Mouse (Mus musculus) WW6 (cell line): ENCODE results near the gene Cbx7.
"Not testable (repeated sequence)": the region's sequence is repeated elsewhere in the genome, so short reads cannot be mapped to it uniquely, and the experiment has no call there.

ENCODE experiments used
- DNase-seq: peaks from one replicate; pipeline ENCODE4 v3.0.0-alpha.2; 2013; ENCODE audit warnings: low read depth, low spot score

The Cbx7 gene

DNA sequence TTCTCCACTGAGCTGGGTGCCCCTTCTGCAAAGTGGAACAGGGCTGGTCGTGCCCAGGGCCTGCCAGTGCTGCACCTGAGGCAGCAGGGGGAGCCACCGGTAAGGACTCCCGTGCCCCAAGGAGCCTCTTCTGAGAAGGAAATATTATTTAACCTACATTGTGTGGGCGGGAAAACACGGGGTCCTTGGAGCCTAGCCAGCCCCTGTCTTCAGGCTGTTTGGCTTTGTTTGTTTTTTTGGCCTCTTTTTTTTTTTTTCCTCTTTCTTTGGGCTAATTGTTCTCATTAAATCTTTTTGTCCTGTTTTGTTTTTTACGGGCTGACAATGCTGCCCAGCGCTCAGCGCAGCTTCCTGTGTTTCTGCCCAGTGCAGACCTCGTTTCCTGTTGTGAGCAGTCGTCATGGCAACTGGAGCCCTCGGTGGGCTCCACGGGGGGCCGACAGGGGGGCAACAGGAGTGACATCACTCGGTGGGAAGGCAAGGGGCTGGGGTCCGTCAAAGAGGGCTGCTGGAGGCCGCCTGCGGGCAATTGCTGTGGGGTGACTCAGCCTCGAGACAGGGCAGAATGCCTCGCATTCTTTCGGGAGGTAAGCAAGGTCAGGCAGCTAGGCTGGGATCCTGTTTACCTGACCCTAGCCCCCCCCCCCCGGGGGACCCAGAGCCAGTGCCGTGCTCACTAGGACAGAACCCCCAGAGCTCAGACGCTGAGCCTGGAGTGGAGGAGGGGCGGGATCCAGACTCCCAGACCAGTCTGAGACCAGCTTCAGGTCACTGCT lies 20.5 kb downstream of the Cbx7 start:
- DNase-seq = no peak

DNA sequence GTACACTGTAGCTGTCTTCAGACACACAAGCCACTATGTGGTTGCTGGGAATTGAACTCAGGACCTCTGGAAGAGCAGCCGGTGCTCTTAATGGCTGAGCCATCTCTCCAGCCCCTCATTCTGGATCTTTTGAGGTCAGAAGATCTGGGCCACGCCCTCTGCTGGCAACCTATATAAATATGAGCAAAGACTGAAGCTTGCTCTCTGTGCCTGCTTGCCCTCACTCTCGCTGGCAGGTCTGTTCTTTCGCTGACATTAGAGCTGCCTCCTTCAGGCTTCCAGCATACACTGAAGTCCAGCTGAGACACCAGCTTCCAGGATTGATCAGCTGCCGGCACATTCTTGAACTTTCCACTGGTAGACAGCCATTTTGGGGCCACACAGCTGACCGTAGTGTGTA lies 23.2 kb downstream of the Cbx7 start:
- DNase-seq = no peak

DNA sequence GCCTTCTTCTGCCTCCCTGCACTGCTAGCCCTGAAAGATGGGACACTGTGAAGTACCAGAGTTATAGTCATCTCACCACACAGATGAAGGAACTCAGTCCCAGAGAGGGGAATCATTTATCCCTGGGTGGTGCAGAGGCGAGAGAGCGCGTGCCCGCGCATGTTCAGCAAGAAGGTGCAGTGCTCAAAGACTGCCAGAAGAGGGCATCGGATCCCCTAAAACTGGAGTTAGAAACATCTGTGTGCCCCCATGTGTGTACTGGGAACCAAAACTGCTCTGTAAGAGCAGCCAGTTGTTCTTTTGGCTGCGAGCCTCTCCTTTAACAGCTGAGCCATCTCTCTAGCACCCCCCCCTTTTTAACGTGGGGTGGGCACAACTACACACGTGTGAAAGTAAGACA lies 24.1 kb downstream of the Cbx7 start:
- no peak for DNase-seq

DNA sequence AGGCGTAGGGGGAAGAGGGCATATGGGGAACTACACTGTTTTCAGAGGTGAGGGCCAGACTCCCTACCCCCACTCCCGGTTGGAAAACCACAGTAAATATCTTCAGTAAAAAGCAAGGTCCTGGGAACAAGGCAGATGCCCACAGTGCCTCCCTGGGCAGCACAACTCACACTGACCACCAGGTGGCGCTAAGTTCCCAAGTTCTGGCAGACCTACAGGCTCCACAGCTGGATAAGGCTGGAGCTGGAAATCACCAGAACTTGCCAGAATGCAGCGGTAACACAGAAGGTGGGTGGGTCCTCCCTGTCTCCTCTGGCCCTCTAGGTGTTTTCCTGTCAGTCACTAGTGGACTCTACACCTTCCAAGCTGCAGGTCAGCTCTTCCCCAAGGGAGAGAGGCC lies 24.9 kb downstream of the Cbx7 start:
- peak; percentile 75 for DNase-seq

DNA sequence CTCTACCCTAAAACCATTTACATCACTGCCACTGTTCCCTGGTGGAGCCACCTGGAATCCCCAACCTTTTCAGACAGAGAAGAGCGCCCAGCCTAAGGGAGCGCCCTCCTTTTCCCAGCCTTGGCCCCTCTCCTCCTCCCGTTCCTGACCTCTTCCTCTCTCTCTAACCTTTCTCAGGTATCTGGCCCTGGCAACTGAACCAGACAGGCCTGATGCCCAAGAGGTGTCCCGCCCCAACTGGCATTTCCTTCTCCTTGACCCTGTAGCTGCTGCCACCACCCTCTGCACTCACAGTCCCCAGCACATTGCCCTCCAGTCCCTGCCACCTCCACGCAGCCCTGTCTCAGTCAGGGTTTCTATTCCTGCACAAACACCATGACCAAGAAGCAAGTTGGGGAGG lies 26.0 kb downstream of the Cbx7 start:
- DNase-seq = no peak

DNA sequence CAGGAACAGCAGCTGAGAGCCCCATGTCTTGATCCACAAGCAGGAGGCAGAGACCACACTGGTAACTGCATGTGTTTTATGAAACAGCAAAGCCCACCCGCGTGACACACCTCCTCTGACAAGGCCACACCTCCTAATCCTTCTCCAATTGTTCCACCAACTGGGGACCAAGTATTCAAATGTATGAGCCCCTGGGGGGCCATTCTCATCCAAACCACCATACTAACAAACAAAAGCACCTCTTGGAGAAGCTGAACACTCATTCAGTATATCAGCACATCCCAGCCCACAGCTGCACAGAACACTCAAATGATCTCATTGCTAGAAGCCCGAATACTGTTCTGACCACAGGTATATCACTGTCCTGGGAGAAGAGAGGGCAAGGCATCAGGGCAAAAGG lies 27.3 kb downstream of the Cbx7 start:
- DNase-seq = no peak

DNA sequence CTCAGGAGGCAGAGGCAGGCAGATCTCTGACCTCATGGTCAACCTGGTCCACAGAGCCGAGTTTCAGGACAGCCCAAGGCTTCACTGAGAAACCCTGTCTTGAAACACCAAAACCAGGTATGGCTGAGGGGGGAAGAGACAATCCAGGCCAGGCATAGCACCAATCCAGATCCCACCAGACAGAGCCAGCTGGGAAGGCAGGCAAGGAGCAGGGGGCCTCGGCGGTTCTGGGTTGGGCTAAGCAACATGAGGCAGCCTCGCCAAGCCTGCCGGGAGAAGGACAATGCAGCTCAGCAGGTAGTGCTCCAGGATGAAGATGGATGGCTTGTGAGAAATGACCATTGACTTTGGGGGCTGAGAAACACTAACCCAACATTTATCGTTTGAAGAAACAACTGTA lies 28.4 kb downstream of the Cbx7 start:
- no peak for DNase-seq

DNA sequence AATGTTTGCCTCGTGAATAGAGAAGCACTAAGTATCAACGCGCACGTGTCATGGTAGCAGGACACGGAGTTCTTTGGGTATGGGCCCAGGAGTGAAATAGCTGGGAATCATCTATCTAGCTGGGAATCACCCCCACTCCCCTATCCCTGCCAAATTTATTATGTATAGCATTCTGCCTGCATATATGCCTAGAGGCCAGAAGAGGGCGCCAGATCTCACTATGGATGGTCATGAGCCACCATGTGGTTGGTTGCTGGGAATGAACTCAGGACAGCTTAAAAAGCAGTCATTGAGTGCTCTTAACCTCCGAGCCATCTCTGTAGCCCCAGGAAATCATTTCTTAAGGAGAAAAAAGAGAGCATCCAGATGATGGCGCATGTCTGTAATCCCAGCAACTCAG lies 30.0 kb downstream of the Cbx7 start:
- no peak for DNase-seq

DNA sequence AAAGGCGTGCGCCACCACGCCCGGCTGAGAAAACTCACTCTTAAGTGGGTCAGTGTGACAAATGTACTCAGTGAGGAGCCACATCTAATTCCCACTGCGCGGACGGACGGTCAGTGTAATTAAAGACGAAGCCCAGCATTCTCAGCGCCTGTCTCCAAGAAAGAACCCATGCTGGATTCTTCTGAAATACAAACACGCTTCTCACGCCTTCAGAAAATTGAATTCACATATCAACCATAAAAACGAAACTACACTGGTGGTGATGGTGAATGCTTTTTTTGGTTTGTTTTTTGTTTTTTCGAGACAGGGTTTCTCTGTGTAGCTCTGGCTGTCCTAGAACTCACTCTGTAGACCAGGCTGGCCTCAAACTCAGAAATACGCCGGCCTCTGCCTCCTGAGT lies 31.0 kb downstream of the Cbx7 start:
- DNase-seq = no peak

DNA sequence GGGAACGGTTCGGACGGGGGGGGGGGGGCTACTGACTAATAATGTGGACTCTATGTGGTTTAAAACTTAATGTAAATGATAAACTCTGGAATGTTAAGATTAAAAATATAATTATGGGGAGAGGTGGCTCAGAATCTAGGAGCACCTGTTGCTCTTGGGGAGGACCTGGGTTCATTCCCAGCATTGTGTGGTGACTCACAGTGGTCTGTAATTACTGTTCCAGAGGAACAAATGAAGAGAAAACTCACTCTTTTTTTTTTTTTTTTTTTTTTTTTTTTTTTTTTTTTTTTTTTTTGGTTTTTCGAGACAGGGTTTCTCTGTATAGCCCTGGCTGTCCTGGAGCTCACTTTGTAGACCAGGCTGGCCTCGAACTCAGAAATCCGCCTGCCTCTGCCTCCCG lies 31.4 kb downstream of the Cbx7 start:
- not testable (repeated sequence) for DNase-seq

DNA sequence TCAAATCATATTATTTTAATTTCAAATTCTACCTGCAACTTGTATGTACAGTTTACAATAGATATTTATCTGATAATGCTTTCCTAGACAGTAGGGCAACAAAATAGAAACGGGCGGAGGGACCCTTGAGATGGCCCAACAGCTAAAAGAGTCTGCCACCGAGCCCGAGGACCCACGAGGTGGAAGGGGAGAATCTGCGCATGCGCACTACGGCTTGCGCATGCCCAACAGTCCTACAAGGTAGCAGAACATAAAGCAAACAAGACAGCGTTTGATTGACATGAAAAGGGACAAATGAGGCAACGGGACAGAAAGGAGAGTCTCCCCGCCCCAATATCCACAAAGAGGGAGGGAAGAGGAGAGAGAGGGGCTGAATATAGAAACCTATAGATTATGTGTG lies 31.9 kb downstream of the Cbx7 start:
- DNase-seq = peak; percentile 78

DNA sequence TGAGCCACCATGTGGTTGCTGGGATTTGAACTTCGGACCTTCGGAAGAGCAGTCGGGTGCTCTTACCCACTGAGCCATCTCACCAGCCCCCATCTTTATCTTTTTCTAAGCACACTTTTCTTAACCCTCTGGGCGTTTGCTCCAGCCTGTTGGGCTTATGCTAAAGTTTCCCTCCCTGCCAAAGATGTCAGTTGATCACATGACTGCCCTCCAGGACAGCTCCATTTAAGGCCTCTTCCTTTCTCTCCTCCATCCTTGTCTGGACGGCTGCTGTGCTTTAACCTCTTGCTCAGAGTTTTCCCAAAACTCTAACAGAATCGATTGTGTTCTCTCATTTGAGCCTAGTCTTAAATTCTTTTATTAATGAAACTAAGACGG lies 34.6 kb downstream of the Cbx7 start:
- no peak for DNase-seq

DNA sequence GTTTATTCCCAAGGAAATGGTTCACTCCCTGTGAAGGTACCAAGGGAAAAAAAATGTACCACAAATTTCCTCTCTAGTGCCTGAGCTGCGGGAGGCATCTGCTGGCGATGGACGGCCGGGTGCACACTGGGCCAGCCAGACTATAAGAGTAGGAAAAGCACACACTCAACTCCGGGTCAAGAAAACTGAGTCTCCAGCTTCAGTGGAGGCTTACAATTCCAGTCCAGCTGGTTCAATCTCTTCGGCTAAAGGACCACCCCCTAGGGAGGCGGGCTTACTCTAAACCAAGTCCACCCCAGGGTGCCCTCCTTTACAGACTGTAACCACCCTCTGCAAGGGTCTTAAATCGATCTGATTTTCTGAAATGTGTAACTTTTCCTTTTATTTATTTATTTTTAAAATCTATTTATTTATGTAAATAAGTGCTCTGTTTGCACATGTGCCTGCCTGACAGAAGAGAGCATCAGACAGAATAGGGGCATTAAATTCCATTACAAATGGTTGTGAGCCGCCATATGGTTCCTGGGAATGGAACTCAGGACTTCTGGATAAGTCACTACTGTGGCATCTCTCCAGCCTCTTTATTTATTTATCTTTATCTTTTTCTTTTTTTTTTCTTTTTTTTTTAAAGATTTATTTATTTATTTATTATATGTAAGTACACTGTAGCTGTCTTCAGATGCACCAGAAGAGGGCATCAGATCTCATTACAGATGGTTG lies 35.1 kb downstream of the Cbx7 start:
- DNase-seq = no peak

DNA sequence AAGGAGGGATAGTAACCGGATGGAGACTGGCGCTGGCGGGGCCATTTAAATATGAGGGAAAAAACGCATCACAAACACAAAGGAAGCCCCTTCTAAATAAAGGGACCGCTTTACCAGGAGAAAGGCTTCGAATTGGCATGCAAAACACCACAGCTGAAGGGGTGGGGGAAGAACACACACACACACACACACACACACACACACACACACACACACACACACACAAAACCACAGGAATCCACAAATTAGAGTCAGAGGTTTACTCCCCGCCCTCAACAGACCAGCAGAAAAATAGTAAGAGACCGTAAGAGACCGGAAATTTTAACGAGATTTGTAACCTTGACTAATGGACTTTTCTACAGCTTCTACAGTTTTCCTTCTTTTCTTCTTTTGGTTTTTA lies 36.1 kb downstream of the Cbx7 start:
- DNase-seq = no peak

DNA sequence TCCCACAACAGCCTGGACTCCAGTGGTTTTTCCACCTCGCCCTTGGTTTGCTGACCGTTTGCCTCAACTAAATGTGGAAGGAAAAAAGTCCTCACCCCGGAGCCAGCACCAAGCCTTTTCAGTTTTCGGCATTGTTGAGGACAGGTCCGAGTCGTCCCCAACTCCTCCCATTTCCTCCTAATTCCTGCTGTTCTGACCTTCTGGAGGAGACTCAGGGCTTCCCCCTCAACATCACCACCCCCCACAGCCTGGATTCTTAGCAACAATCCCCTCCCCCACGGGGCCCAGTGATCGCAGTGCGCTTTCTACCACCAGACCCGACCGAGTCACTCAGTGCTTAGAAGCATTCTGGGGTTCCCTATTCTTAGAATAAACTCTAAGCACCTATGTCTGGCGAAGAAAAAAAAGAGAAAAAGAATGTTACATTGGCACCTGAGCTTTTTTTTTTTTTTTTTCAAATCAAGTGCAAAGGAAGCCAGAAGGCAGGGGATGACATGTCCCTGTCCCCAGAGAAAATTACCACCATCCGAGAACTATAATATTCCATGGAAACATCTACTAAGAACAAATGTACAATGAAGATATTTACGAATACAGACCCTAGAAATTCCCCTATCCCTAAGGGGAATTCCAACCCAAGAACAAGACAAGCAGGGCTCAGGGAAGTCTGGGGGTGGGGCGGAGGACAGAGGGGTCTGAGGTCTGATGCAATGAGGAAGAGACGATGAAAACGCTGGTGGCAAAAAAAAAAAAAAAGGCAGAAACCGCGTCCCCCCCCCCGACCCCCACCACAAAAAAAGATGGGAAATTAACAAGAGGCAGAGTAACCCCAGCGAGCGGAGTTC lies 37.0 kb downstream of the Cbx7 start:
- DNase-seq = peak; percentile 64

DNA sequence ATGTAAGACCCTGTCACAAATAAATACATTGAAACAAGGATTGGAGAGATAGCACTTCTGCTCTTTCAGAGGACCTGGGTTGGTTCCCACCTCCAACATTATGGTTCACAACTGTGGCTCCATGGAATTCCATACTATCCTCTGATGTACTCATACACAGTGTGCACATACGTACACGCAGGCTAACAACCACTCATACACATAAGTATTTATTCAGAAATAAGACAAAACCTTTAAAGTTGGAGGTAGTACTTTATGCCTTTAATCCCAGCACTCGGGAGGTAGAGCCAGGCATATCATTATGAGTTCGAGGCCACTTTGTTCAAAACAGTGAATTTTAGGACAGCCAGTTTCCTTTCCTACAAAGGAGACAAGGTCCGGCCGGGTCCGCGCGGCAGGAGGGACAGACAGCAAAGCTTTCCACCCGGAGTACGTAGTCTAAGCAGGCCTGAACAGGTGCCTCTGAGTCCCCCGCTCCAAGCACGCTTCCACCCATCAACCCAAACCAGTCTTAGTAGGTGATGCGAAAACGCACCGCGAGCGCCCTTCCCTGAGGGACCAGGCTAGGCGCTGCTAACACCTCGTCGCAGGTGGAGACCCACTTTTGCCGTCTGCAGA lies 37.8 kb downstream of the Cbx7 start:
- DNase-seq = no peak

DNA sequence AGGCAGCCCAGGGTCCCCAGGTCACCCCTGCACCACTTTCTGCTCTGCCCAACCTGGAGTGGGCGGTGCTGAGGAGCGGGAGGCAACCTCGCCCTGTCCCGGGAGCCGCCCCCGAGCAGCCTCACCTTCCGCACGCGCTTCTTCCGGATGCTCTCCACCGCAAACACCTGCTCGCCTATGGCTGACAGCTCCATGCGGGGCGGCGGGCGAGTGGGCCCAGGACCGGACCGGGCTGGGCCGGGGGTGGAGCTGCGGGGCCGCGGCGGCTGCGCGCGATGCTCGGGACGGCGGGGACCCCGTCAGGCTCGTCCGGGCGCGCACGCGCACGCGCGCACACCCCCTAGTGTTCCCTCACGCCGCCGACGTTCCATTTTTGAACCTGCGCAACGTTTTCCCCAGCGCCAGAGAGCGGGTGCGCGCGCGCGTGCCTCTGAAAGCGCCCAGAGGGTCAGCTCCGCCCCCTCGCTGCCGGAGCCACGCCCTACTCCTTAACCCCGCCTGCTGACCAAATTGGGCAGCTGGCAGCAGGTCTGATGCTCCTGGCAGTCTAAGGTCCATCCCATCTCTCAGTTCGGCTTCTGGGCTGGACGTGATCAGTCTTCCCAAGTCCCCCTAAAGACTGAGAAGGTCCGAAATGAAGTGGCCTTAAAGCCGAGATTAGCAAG lies 38.5 kb downstream of the Cbx7 start:
- DNase-seq = peak; percentile 70

DNA sequence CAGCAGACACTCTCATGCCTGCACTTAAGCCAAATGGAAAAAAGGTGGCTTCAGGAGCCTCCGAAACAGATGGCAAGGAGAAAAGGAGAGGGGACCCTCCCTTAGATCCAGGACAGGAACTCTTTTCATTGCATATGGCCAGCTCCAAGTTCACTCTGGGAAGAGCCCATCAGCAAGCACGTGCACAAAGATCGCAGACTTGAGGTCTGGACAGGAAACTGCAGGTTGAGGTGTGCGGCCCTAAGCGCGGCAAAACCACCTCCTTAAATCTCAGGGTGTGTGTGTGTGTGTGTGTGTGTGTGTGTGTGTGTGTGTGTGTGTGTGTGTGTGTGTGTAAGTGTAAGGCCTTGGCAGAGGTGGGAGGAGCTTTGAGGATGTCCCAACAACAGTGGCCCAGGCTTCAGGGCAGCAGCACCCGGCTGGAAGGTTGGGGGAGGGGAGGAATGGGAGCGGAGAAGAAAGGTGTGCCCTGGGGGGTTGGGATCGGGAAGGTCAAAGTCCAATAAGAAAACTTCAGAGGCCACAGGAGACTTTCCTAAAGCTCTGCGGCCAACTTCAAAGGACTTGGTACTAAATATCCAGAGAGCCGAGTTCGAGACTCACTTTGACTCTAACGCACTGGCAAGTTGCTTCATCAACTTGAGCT lies 39.3 kb downstream of the Cbx7 start:
- no peak for DNase-seq

DNA sequence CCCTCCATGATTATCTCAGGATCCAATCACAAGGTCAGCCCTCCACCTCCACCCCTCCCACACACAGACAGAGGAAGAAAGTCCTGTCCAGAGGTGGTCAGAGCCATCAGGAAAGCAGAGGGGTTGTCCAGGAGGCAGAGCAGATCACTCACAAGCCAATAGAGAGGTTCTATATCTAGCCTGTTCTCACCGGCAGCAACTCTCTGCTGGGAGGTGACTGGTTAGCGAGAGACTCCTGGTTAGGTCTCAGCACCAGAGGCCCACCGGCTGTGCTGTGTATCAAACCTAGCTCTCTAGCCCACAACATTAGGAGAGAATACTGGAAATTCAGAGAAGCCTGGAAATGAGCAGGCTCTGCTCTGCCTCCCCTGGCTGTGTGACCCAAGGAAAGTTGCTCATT lies 41.2 kb downstream of the Cbx7 start:
- DNase-seq = no peak

DNA sequence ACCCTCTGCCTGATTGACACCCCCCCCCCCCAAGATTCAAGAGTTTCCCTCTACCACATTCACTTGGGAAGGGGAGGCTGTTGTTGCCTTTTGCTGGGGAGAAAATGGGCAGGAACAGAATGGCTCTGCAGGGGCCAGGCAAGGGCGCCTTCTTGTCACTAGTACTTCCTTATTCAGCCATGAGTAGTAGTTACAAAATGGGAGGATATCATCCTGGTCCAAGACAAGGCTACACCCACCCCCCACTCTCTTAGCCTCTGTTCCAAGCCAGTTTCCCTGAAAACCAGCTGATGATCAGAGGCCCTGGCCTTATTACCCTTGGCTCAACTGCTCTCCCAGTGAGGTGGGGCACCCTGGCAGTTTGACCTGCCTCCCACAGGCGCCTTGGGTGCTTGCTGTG lies 42.2 kb downstream of the Cbx7 start:
- DNase-seq = no peak

DNA sequence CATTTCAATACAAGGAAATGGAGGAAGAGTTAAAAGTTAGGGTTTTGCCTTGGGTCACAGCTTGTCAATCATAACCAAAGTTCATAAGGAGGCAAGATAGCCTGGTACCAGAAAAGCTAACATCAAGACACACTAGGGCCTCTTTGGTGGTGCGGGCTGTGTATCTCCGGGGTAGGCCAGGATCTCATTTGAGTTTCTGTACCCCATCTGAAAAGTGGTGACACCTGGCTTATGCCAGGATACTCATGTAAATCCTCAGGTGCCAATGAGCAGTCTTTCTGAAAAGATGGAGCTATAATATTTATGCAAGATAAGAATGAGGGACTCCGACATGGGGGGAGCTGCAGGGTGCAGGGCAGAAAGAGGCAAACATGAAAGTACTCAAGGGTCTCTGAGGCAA lies 42.6 kb downstream of the Cbx7 start:
- no peak for DNase-seq
